Mouse (Mus musculus) mesoderm, embryonic 11.5 days (tissue): Measurements from ENCODE around the gene Igsf21.
A peak's percentile ranks its signal among the peaks of the same experiment; 100 is the strongest.

ENCODE experiments used
- DNase-seq: peaks from one replicate; pipeline ENCODE4 v3.0.0-alpha.2; 2012; ENCODE audit warnings: low read depth, low spot score

The Igsf21 gene

DNA sequence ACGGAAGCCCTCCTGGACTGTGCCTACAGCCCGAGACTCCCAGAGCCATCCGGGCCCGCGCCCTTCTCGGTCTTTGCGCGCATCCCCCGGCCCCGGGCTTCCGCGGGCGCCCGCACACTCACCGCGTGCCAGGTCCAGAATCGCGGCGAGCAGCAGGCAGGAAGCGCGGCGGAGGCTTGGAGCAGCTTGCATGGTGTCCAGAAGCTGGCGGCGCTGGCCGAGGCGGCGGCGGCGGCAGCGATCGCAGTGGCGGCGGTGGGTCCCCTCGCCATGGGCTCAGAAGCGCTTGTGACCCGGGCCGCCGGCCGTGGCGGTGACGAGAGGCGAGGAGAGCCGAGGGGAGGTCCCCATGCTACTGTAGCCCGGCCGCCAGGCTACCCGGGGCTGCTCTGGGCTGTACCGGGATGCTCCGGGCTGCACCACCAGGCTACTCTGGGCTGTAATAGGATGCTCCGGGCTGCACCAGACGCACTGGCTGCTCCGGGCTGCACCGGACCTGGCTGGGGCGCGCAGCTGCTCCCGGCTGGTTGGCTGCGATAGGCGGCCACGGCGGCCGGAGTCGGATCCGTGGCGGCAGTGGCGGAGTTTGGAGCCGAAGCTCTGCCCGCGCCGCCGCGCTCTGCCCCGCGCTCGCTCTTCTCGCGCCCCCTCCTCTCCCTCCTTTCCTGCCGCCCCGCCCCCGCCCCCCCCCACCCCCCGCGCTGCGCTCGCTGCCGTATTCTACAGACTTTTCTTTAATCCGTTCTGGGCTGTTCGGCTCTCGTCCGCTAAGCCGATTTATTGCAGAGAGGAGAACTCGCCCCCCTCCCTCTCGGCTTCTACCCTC lies at the start of gene Igsf21:
Igsf21 (minus strand) TSS at position 605 of the 826 bp plus-strand sequence.
- peak; percentile 51 for DNase-seq

DNA sequence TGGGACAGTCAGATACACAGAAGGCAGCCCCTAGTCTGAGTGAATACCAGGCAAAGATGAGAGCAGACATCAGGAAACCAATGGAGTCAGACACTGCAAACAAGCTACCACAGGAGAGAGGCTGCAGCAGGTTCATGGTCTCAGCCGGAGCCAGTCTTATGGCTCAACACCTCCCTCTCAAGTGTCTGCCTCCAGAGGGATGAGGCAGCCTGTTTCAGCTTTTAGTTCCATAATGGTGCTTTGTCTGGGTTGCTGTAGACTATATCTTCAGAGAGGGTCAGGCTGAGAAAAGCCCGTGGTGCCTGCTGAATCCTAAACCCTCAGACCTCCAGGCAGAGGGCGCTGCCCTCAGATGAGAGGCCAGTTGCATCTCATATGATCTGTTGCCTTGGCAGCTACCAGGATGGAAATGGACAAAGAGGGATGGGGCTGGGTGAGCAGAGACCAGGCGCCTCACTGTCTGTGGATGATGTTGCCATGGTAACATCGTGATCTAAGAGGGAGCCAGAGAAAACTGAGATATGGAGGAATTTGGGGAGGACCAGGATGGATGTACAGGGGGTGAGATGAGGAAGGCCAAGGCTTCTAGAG lies 39.2 kb upstream of the Igsf21 start:
- no peak for DNase-seq

DNA sequence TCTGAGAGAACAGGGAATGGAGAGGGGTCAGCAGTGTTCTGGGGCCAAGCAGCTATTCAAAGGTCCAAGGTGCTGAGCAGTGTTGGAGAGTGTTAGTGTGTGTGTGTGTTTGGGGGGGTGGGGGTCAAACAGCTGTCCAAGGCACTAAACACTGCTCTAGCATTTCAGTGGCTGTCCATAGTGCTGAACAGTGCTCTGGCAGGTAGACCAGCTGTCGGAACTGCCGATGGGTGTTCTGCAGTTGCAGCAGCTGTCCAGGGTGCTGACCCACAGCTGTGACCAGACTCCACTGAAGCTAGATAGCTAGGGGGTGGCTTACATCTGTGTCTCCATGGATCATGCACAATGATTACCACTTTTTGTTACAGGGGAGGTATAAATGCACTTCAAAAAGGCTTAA lies 36.8 kb upstream of the Igsf21 start:
- DNase-seq: peak; percentile 79

DNA sequence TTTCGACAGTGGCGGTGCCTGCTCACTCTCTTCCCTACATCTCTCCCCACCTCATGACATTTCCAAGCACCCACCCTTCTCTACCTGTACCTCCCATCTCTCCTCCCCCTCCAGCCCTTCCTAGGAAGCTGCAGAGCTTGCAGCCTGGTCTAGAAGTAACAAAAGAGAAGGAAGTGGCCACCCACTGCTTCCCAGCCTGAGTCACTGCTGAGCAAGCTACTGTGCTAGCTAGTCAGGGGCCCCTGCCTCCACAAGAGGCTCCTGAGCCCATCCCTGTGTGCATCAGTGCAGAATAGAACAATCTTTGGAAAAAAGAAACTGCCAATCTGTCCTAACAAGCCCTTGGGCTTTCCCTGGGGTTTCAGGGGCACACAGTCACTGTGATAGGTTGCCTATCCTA lies 31.7 kb upstream of the Igsf21 start:
- no peak for DNase-seq

DNA sequence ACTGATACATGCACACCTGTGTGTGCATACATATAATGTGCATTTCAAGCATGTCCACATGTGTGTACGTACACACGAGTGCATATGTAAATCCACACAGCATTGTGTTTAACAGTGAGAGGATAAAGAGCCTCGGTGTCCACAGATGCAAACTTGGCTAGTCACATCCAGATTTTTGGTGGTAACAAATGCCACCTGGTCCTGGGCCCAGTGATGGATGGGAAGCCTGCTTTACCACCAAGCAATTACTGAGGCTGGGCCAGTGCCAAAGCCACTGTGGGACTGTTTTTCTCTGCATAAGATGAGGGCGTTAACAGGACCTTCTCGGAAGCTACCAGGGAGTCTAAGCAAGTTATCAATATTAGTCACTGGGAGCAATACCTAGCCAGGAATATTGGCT lies 25.3 kb upstream of the Igsf21 start:
- DNase-seq: no peak

DNA sequence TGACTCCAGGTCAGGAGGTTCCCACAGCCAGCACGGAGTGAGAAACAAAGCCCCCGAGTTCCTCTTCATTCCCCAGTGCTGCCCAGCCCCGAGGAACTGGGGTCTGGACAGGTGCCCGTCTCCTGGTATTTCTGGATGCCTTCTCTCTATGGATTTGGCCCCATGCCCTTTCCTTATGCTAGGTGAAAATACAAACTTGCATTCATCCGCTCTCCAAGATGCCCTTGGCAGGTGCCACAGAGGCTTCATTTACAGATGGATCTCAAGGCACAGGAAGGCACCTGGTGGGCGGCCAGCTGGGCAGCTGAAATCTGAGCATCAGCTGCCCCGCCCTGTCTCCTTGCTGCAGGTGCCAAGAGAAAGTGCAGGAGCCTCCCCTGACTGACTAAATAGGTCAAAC lies 23.9 kb upstream of the Igsf21 start:
- DNase-seq: no peak

DNA sequence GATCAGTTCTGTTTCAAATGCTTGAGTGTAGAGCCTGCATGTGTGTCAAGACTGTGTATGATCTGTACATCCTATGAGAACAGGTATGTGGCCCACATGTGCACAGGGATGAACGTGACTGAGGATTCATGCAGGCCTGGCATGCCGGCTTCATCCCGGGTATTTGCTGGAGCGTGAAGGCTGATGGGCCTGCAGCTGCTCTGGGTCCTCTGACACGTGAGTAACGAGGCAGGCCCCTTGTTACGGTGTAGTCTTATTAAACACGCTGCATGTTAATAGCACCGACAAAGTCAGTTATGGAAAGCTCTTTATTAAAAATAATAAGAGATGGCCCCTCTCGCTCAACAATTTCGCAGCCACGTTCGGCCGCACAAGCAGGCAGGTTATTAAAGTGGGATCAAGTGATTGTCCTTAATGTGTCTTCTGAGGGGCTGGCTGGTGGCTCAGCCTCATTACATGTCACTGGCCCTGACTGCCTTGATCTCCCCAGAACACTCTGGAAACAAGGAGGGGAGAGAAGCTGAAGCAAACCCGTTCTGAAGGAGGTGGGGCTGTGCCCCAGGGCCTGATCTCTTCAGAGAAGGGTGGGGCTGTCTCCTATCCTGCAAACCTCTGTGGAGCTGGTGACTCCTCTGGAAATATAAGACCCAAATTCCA lies 22.7 kb upstream of the Igsf21 start:
- DNase-seq: no peak

DNA sequence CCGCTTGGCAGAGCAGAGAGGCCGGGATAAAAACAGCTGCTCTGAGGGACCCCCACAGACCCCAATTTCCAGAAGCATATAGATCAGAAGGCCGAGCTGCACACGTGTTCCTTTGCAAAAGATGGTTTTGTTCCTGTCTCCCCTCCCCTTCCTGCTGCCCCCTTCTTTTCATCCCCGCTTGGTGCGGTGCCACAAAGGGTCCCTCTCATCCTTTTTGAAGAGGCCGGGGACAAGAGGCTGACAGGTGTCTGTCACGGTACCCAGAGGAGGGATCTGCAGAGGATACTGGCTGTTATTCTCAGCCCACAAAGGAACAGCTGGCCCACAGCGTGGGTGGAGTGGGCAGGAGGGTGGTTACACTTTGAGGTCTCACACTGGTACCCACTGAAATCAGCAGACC lies 21.3 kb upstream of the Igsf21 start:
- no peak for DNase-seq

DNA sequence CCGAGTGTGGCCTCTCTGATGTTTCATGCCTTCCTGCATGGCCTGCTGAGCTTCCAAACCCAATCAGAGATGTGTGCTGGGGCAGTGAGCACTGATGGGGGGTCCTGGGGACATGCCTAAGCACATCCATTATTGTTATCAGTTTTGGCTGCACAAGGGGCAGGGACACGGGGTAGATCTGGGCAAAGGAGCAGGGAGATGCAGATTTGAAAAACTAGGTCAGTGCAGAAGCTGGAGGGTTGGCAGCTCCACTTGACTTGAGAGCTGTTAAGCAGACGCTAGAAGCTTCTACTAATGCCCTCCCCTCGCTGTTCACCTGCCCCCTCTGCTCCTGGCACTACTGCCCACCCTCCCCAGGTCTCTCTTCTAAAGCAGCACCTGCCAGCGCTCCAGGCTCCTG lies 20.5 kb upstream of the Igsf21 start:
- no peak for DNase-seq

DNA sequence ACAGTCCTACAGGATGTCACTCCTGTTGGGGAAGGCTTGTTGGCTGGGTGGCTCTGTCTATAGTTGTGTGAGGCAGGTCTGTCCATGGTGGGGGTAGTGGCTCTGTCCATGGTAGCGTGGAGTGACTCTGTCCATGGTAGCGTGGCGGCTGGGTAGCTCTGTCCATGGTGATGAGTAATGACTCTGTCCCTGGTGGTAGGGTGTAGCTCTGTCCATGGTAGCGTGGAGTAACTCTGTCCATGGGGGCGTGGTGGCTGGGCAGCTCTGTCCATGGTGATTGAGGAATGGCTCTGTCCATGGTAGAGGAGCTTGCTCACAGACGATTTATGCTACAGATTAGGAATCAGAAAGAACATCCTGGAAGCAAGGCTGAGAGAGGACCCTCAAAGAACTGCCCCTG lies 12.4 kb upstream of the Igsf21 start:
- peak; percentile 83 for DNase-seq

DNA sequence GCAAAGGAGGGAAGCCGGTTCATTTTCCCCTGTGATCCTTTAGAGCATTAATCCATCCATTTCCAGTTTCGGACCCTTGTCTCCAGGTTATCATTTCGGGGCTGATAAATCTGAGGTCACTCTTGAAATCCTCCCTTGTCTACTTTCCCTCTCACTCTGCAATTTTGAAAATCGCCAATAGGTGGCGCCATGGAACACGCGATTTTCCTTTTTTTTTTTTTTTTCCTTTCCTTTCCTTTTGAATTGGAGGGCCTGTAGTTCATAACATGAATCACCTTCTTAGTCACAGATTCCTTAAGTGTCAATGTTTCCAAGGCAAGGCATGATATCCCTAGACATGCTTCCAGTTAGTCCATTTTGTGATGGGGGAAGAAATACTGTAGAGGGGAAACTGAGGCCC lies 5.8 kb upstream of the Igsf21 start:
- no peak for DNase-seq

DNA sequence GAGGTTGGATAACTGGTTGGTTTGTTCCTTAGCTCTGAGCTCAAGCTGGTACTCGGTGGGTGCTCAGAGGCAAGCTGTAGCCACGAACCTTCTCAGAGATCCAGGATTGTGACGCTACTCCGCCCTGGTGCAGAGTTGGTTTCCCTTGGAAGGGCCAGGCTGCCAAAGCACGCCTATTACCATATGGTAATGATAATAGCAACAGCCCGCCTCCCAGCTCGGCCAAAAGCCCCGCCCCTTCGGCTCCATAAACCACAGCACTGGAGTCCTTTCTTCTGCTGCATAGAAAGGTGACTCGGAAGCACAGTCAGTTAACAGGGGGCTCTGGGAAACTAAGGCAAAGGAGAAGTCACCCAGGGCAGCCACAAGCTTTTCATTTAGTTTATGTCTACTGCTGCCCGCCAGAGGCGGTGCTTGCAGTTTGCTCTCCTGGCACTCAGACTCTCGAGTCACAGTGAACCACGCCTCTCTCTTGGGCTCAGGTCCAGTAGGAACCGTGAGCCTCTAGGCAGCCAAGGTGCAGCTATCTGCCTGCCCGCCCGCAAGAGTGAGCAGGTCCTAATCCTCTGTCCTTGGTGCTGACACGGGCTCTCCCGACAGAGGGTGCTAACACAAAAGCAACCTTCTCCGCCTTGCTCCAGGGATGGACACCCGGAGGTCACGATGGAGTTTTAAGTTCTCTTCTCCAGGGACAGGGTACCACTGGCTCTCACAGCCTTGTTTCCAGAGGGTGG lies 2.6 kb upstream of the Igsf21 start:
- peak; percentile 67 for DNase-seq

DNA sequence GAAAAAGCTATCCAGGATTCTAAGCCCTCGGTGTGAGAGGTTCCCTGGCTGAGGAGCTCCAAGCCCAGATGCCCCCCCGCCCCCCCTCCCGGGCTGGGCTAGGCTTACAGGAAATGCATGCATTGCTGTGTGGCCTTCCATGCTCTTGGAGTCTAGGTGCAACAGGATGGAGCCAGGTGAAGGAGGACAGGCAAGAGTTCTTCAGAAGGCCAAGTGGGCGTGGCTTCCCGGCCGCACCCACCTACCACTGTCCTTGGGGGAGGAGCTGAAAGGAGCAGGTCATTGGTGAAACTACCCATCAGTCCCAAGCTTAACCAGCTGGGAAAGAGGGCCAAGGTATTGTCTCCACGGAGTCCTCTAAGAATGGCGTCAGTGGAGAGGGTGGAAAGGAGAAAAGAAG lies 1.8 kb upstream of the Igsf21 start:
- DNase-seq: no peak

DNA sequence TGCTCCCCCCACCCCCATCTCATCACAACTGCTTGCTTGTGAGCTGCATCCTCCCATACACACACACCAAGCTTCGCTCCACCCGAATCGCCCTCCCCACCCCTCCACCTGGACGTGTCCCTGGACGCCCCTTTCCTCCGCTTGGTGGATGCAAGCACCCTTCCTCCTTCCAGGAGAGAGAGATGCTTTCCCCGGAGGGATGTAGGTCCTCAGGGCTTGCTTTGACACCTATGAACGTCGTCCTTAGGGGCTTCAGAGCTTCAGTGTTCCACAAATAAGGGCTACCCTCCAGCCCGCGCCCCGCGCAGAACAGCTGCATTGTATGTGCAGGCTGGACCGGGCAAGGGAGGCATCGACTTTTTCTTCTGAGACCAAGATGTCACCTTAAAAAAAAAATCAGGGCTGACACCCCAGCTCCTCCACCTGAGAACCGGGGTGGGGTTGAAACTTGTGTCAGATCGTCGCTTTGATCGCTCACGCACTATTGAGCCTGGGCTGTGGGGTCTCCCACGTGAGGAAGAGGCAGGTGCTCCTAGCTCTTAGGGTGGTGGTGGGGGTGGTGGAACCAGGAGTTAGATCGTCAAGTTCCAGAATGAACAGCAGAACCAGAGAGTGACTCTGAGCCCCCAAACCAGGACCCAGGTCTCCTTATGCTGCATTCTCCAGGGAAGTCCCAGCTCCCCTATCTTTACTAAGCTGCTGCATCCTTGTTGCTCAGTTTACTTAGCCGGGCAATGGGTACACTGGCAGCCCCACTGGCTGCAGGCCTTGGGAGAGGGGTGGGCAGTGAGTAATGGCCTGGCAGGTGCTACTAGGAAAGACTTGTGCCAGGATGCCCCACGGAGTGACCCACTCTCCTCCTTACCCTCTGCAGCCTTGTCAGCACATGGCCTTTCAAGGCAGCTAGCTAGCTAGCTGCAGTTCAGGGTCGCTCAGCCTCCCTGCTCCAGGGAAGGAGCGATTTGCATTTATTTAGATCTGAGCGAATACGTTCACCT lies 721 bp upstream of the Igsf21 start:
- no peak for DNase-seq

DNA sequence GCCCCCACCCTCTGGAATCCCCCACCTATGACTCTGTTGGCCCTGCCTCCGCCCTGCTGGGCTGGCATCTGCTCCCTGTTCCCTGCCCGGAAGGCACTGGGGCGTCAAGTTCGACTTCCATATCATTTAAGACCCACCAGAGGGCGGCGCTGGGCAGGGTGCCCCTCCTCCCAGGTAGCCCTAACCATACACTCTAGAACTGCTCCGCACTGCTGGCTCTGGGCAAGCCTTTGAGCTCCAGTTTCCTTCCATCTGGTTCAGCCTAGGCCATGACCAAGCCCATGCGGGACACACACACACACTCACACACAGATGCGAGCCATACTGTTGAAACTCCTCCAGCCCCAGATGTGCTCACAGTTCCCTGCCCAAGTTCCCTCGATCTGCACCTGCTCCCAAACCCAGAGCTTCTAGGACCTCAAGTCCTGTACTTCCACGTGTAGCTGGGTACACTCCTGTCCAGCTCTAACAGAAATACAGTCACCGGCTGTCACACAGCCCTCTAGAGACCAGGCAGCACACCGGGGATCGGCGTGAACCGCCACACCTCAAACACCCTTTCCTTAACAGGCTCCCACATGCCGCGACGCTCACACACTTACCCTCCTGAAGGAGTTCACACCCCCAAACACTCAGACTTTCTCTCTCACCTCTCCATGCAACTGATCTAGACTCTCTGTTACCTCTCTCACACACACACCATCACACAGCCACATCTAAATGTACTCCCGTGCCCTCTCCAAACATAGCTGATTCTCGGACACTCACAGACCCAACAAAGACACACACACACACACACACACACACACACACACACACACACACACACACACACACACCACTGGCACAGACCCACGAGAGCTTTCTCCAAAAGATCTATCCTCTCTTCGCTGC lies 1.1 kb downstream of the Igsf21 start:
- peak; percentile 44 for DNase-seq

DNA sequence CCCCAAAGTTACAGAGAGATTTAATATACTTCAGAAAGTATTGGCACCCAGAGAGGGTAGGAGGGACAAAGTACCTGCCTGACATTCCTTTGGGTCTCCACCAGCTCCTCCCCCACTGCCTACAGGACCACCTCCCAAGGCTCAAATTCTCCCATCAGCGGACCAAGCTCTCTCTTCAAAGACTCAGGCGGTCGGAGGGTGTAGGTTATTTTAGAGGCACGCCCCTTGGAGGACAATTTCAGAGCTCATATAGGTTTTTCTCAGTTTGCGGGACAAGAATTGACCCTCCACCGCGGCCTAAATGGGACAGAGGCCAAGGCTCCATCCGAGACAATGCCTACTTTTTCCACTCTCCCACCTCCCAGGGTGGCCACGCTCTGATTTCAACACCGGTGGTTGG lies 1.7 kb downstream of the Igsf21 start:
- DNase-seq: no peak

DNA sequence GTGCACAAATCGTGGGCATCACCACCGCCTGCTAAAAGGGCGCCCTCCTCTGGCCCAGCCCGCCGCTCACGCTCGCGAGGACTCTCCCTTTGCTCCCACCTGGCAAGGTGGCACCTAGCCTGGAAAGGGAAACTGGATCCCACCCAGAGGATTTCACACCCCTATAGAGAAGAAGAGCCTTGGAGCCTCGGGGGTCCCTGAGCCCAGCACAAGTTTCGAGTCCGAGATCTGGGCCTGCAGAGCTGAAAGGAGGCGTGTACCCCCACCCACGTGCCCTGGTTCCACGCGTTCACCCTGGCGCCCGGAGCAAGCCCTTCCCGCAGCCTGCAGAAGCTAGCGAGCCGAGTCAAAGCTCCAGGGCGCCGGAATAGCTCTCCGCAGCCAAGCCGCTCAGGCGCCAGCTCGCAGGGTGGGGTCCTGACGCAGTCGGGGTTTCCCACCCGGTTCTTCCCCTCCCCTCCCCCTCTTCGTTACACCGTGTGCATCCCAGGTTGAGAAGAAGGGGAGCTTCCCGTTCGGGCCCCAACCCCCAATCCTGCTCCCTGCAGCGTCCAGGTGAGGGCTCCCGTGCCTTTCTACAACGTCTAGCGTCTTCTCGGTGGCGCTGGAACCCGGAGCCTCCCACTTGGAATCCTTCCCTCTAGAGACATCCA lies 2.3 kb downstream of the Igsf21 start:
- no peak for DNase-seq

DNA sequence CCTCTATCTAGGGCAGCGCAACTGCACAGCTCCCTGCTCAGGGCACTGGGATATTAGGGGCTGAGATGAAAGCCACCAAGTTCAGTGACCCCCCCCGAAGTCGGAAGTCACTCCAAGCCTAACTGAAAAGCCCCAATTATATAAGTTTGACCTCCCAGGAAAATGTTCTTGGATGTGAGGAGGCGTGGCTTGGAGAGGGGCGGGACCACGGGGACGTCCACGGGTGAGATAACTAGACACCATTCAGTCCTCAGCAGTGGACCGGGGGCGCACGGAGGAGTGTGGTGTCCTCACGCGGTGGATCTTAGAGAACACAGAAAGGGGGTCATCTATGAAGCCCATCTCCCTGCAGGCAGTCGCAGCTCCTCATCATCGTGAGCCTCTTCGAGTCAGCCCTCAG lies 3.4 kb downstream of the Igsf21 start:
- DNase-seq: no peak

DNA sequence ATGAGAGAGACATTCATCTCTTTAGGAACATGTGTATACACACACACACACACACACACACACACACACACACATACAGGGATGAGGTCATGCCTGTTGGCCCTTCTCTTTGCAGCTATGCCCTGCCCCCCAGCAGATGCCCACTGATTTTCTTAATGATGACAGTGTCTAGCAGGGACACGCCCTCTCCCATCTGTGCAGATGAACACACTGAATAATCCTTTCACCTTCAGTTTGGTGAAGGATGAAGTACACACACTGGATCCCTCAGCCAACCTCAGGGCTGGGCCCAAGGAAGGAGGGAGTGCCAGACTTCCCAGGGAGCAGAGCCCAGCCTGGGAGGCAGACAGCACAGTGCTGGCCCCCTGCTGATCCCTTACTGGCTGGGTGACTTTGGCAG lies 4.3 kb downstream of the Igsf21 start:
- DNase-seq: no peak
